Mouse (Mus musculus) frontal cortex, adult 2 months (tissue): ENCODE data around the gene Manea. TPM values are rescaled to one million over a fixed set of nuclear protein-coding genes. Genes with fewer than 3 reads are reported as not detected.
"Not testable (repeated sequence)": the region's sequence is repeated elsewhere in the genome, so short reads cannot be mapped to it uniquely, and the experiment has no call there.

ENCODE experiments used
- DNase-seq, 2 experiments: peaks; one replicate each; pipeline ENCODE4 v3.0.0; 2022; ENCODE audit warnings: low spot score in 1 of 2; ENCODE audit errors: extremely low spot score in 1 of 2
- polyA plus RNA-seq: library from polyadenylated mRNA; depleted of rRNA; stranded (reverse); fragments of >200 nt; gene quantifications from 2 replicates; pipeline ENCODE4 v1.2.3, GENCODE M21; 2012; rRNA removed

Manea gene
- 12.3 and 14.3 TPM in 2 replicates for polyA plus RNA-seq

DNA sequence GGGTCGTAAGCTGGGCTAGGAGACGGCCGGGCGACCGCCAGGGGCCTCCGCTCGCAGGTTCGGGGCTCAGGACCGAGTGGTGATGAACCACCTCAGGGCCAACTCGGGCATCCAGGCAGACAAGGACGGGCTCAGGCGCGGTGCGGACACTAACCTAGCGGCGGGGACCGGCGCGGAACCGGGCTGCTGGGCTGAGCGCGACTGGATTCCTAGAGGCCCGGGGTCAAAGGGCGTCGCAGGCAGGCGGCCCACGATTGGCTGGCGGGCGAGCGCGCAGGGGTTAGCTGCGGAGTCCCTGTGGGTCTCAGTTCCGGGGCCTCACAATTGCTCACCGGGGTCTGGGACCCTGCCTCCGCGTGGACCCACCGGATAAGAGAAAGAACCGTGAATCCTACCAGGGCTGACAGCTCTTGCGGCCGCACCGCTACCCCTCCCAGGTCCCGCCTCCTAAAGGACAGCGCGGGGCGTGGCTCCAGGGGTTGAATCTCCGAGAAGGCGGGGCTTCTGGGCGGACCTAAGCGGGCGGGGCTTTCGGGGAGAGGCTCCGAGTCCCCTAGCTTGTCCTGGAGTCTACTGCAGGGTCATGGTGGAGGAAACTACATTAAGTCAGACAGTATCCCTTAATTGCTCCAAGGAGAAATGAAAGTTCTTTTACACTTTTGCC, at the start of gene Manea:
Gene Manea, minus strand, starts transcription at position 449 of the 664 bp plus-strand sequence.
- peak; percentile 66 to 90 for DNase-seq

DNA sequence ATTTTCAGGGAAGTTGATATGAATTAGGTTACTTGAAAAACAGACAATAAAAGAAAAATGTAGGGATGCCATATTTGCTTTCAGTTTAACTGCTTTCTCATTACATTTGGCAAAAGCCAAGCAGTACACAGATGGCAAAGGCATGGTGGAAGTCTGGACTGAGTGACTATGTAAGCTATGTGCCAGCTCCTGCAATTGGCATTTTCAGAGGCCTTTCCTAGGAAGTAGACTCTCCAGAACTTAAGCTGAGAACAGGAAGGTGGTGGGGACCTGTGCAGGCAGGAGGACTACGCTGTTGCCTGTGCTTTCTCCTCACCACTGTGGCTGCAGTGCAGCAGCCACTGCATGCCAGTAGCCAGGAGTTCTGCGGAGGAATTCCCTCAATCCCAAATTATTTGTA, 7.9 kb upstream of the Manea start:
- no peak for DNase-seq

DNA sequence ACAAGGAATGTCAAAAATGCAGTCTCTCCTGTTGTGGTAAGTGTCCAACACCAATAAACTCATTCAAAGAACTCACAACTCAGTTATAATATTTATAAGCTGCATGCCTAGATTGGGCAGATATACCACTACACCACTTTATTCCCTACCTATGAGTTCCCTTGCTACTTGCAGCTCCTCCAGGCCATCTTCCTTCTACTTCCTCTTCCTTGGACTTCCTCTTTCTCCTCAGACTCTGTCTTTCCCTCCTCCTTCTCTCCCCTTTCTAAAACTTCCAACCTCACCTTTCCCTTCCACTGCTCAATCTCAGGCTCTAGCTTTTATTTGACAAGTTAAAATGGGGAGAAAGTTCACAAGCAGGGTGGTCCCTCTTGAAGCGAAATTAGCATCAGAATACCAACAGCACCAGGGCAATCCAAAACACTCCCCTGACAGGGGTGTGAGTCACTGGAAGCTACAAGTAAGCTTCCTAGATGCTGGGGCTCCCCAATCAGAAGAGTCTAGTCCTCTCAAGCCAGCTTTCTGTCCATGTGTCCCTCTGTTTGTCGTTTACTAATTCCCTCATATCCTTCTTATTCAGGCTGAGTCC, 7.0 kb upstream of the Manea start:
- DNase-seq = no peak

DNA sequence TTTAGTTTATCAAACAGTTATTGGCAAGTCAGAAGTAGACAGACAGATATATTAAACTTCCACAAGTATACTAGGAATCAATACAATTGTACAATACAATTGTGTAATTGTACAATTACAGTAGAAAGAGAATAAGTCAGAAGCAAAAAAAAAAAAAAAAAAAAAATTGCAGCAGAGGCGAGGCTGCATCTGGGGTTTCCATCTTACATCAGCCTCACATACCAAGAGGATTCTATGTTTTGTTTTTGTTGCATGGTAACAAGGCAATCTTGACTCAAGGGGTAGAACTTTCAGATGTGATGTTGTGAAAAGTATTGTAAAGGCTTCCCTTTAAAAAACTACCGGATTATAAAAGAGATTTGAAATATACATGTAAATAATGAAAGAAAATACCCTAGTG, 548 bp upstream of the Manea start:
- no peak for DNase-seq

DNA sequence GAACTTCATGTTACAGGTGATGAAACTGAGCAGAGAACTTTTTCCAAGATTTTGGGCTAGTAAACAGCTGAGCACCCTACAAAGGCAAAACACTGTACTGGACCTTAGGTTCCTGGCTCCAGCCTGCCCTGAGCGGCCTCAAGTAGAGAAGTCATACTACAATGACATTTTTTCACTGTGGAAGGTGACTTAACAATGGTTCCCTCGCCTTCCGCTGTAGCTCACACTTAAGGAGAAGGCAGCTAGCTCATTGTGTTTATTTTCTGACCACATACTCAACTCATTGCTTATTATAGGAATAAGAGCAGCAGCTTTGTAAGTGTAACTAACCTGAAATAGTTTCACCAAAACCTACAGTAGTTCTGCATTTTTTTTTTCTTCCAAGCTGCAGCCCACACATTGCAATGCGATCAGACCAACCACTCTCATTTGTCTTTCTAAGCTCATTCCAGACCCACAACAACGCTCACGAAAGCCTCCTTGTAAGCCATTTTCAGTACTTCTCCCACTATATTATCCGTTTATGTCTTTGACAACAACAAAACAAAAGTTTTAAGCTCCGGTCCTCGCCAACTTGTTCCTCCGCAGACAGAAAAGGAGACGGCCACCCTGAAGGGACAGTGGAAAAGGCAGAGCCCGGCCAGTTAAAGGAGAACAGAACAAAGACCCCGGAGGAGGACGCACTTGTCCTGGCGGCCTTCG, 799 bp downstream of the Manea start:
- DNase-seq = peak in 1 of 2 experiments; percentile 27

DNA sequence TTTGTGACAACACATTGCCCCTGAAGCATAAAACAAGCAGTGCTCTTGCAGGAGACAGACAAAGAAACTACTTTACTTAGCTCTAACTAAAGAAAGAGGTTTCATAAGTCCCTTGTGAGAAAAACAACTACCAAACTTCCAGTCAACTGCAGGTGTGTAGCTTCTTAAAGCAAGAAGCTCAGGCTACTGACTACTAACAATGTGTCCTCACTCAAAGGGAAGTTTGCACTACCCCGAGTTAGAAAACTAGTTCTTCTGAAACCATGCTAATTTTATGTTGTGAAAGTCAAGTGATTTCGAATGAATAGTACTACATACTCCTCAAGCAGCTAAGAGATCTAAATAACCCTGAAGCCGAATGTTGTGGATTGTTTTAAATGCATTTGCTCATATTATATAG, 1.6 kb downstream of the Manea start:
- no peak for DNase-seq

DNA sequence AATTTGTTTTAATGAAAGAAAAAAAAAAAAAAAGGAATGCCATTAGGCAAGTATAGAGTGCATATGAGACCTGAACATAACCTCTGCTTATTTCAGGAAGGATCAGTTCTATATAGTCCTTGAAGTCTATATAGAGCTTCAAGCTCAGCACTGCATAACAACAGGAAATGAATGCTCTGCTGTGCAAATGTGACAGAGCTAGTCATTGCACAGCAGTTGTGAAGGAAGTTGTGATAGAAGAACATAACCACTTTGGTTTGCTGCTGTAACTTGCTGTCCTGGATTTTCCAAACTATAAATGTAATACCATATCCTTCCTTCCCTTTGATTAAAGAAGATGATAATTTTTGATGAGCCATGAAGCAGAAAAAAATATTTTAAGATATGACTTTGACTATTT, 4.3 kb downstream of the Manea start:
- no peak for DNase-seq

DNA sequence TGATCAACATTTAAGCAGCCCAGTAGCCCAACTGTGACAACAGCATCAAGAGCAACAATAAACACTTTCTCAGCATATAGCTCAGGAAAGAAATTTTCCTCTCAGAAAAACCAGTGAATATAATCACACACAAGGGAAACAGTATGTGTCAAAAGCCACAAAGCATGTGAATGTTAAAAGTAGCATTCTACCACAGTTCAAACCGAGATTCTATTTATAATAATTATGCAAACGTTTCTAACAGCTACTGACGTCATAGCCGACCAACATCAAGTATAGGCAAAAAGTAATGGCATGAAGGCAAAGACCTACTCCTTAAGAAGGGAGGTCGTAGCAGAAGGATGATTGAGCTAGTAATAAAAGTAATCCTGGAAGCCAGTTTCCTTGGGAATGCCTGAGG, 8.1 kb downstream of the Manea start:
- no peak for DNase-seq

DNA sequence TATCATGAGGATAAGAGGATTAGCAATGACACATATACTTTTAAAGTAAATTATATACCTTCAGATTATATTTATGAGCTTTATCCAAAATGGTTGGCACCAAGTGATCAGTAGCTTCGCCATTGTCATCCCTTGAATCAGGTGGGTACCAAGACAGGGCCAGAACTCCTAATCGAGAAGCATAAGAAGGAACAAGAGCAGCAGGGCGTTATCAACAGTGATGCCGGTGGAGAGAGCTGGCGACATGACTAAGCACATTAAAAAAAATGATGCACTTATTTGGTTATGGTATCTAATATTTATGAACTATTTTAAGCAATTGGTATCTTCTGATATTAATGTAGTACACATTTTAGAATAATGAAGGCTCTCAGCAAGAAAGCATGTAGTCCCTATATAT, 10.1 kb downstream of the Manea start:
- DNase-seq = no peak

DNA sequence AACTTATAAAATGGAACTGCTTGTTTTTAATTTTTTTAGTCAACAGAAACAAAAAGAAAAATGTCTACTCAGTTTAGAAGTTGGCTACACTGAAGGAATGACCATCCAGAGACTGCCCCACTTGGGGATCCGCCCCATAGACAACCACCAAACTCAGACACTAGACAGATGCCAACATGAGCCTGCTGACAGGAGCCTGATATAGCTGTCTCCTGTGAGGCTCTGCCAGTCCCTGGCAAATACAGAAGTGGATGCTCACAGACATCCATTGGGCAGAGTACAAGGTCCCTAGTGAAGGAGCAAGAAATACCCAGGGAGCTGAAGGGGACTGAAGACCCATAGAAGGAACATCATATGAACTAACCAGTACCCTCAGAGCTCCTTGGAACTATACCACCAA, 42.0 kb downstream of the Manea start:
- DNase-seq = not testable (repeated sequence)

DNA sequence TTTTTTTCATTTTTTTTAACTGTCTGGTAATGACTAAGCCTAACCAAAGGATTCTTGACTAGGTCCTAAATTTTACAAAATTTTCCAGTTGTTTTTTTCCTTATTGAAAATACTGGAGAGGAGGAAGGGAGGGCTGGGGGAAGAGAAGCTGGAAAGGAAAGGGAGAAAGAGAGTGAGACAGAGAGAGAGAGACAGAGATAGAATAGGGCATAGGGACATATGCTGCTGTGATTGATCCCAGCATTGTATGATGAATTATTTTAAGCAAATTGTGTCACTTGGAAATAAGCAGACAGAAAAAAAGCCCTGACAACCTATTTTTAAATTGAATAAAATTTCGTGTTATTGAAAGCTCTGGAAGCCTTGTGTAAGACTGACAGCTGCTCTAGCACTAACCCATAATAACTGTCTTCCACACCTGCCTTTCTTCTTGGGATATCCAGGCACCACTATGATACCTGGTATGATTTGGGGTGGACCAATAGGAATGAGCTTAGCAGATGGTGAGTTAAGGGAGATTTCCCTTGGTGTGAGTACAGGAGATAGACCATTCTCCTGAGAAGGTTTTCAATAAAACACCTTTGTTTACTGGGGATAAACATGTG, 69.5 kb downstream of the Manea start:
- no peak for DNase-seq

DNA sequence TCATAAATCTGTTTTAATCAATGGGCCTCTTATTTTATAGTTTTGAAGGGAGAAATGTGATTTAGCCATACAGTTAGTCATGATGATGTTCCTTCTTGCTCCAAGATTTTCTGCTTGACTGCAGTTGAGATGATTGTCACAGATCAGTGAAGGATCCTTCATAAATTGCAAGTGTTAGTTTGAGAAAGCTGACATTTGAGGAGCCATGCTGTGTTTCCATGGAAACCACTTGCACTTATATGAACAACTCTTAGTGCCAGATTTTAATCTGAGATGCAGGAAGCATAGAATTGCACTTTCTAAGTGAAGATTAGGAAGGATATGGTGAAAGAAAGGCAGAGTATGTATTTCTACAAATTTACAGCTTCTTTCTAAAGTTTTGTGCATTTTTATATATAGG, 70.4 kb downstream of the Manea start:
- peak; percentile 5 to 42 for DNase-seq

DNA sequence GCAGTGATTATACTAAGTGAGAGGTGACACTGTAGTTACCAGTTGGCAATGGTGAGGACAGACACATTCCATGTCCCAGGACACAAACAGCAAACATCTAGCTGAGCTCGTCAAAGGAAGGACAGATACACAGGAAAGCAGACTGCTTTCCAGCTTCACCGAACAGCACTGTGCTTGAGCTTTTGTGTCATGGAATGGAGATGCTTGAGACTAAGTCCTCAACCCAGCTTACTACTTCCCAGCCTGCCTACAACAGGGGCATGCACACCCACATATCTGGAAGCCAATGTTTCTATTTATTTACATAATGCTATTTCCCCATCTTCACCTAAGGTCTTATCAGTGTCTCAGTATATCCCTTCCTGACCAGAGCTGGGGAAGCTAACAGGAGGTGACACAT, 70.9 kb downstream of the Manea start:
- no peak for DNase-seq
